Mouse (Mus musculus): ENCODE results near the gene Capzb.

Gene Capzb

DNA sequence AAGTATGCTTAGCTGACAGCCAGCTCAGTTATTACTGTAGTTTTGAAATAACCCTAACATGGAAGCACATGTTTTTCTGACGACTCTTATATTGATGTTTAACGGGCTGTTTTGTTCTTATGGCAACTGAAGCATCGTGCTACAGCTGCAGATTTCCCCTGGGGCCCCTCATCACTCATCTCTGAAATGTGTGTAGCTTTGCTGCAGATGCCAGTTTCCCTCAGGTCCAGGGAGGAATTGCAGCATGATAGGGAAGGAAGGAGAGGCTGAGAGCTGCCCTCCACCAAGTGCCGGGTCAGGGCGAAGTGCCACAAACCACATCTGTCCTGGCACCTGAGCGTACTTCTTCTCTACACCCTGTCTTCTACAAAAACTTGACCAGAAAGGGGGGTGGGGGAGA, 47.6 kb downstream of the Capzb start:
- no peak for DNase-seq

DNA sequence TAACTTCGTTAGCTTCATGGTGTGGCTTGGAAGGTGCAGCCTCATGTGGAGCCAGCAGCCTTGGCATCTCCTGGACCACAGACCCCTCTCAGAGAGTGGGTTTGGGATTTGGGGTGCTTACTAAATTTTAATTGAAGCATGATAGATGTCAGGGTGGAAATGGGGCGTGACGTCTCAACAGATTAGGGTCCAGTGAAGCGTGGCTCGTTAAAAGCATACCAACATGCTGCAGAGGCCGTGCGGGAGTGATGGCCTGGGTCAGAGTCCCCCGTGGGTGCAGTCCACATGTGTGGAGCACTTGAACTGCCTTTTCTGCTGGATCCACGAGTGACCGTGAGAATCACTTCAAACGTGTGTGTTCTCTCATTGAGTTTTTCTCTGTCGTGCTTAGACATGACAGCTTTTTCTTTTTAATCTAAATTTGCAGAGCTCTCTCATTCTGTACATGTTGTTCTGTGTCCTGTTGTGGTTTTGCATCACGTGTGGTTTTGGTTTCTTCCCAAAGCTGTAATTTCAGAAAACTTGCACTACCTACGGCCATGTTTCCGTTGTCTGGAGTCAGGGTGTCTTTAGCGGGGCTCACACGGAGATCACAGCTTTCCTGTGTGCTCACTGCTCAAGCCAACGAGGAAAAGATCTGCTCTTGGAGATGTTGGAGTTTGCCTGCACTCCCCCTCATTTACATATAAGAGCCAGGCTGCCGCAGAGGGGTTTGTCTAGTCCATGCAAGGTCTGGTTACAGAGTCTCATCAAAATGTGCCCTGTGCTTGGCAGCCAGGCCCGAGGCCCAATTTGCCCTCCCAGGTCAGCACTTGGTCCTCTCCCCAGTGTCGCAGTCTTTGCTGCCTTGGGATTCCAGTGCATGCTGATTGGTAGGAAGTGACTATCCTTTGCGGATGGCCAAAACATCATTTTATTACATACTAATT, 49.2 kb downstream of the Capzb start:
- DNase-seq, result no peak

DNA sequence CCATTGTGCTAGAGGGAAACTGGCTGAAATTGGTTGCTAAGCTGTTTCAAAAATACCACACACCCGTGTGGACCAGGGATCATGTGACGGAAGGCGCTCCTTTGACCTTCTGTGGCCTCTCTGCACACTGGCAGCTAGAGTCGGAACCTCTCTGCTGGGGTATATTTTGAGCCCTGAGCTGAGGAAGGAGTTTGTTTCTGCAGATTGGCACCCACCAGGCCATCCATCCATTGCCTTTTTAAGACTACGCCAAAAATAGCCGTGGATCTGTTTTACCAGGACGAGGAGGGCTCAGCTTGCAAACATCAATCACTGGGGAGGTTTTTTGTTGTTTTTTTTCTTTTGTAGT, 49.9 kb downstream of the Capzb start:
- no peak for DNase-seq

DNA sequence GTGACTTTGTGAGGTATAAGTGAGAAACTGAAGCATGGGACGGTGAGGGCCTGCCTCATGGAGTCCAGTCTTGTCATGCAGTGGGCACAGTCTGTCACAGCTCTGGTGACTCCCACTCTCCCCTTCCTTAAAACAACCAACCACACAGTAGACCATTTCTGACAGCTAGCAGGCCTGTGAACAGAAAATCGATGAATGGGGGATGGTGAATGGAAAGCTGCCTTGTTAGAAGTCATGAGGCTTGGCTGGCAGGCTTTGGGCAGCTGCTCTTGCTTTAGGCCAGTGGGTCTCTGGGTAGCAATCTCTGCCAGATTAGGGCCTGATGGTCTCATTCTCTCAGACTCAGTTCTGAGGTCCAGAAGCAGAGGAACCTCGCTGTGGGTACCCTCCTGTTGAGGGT, 51.5 kb downstream of the Capzb start:
- no peak for DNase-seq

DNA sequence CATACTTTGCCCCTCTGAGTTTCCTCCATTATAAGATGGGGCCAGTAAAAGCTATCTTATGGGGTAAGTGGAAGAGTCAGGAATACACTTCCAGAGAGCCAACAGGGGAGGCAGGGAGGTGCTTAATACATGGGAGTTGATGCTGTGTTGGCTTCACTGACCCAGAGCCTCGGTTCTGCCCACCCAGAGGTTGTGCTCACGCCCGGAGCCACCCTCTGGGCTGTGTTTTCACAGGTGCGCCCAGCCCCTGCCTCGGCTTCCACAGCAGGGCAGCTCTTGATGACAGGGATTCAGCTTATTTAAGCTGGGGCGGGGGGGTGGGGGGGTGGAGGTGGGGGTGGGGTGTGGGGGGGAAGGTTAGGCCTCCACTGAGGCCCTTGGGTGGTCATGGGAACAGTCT, 52.1 kb downstream of the Capzb start:
- DNase-seq, result no peak

DNA sequence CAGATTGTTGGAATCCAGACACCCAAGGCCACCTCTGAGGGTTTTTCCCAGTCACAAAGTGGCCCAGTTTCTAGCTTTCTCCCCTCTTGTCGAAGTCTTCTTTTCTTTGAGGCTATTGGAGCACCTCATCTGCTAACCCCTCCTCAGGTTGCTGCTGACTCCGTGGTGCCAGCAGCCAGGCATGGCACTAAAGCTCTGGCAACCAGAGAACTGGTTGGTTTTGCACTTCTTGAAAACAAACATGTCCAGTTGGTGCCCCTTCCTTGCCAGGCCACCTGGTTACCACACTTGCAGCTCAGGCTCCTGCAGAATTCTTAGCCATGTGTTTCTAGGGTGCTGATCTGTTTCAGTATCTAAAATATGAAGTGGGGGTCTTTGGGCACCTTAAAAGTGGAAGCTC, 52.8 kb downstream of the Capzb start:
- no peak for DNase-seq

DNA sequence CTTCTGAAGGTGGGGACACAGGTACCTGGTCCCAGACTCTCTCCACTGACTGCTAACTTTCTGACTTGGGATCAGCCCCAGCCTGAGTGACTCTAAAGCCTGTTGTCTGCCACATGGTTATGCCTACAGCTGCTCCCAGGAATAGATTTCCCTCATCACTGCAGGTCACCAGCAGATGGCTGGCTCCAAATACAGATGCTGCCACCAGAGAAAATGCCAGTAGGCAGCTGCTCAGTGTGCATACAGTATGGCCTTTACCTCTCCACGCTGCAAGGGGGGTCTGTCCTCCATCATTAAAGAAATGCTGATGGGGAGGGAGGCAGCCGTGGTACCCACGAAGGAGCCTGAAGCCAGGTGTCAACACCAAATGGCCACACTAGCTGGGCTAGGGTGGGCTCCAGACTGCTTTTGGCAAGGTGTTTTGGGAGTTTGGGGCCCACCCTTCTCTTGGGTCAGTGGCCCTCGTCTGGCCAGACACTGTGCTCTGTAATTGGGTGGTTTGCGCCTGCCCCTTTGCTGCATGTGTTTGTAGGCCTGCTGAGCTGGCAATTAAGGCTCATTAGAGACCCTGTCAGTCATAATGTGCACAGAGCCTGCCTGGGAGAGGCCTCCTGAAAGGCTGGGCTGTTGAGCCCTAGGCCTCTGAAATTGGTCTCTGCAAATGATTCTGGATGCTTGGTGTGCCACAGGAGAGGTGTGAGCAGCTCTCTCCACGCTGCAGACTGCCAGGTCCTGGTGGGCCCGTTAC, 53.6 kb downstream of the Capzb start:
- no peak for DNase-seq

DNA sequence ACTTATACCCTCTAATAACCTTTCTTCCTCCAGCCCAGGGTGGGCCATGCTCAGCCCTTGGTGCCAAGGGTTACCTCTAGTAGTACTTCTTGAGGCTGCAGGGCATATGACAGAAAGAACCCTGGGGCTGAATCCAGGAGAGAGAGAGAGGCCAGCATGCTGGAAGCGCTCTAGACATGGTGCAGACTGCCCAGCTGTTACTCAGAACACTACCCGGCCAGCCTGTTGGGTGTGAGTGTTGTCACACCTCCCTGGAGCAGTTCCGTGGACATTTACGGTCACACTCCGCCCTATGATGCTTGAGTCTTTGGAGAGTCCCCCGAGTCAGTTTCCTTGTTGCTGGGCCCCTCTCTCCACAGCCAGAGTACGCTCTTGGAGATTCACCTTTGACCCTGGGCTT, 55.3 kb downstream of the Capzb start:
- DNase-seq, result no peak

DNA sequence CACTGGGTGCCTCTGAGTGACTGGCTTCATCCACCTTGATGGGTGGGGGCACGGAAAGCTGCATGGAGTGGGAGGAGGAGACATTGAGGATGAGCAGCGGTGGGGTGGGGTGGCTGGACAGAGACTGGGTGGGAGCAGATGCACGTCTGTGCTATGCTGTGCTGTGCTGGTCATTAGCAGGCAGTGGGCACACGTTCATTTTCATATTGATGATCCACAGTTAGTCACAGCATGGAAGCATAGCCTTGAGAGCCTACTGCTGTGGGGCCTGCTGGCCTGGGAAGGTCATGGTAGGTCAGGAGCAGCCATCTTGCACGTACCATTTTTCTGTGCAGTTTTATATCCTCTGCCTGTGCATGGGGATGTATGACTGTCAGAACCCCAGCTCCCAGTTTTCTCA, 56.0 kb downstream of the Capzb start:
- no peak for DNase-seq

DNA sequence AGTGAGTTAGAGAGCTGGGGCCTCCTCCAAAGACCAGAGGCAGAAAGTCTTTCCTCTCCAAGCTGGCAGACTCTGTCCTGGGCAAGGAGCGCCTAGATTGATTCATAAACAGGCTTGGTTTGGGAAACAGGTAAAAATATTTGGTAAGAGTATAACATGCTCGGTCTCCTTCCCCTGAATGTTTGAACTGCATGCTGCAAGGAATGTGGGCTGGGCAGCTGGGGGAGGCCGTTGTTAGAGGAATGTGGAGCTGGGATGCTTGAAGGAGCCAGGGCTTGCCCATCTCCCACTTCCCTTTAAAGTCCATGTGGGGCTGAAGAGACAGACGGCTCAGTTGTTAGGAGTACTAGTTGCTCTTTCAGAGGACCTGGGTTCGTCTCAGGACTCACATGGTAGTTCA, 57.3 kb downstream of the Capzb start:
- peak; percentile 59 for DNase-seq

DNA sequence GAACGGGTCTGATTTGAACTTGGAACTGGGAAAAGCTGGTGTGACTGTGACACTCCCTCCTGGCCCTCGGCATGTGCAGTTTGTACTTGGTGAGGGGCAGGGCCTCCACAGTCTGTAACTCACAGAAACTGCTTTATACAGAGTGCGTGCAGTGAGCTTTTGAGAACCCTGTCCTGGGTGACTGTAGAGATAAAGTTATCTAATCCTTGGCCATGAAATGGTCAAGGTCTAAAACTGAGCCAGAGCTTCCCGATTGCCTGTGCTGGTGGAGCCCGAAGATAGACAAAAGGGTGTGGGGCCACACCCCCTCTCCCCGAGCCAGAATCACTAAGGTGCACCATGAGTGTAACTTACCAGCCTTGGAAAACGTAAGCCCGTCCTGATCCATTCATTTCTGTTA, 58.2 kb downstream of the Capzb start:
- DNase-seq, result no peak

DNA sequence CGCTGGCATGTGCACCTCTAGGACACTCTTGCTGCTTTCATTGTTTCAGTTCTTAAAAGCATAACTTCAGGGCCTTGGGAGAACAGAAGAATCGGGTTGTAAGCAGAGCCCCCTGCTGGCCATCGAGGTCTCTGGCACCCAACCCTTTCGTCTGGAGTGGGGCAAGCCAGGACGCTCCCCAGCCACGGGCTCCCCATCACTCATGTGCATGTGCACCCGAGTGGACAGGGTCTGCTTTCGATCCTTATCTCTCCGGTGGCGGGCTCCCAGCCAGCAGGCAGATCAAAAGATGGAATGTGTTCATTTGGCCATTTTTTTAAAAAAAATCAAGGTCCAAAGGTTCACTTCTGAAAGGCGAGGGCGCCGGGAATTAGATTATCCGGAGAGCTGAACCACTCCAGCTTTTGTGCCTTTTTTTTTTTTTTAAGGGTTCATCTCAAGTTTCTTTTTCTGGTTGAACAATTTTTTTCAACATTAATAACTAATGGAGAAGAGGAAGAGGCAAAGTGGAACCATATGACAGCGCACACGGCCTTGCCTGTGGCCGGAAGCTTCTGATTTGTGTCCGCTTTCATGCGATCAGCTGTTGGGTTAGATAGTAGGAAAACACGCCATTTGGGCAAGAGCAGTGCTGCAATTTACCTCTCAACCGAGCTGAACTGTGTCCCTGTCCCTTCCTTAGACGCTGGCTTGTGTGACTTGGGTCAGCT, 59.5 kb downstream of the Capzb start:
- peak; percentile 92 for DNase-seq

DNA sequence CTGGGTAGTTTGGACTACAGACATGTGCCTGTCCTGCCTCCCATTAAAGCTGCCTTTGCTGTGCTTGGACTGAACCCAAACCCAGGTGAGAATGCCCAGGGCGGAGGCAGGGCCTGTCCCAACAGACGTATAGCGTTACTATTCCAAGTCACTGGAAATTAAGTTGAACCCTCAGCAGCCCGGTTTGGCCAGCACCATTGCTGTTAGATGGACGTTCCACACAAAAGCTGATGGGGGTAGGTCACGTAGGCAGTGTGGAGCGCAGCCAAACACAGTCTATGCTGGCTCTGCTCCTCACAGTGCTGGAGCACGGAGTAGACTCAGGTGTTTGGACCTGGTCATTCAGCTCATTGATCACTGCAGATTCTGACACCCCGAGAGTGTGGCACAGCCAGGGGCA, 60.5 kb downstream of the Capzb start:
- DNase-seq, result no peak

DNA sequence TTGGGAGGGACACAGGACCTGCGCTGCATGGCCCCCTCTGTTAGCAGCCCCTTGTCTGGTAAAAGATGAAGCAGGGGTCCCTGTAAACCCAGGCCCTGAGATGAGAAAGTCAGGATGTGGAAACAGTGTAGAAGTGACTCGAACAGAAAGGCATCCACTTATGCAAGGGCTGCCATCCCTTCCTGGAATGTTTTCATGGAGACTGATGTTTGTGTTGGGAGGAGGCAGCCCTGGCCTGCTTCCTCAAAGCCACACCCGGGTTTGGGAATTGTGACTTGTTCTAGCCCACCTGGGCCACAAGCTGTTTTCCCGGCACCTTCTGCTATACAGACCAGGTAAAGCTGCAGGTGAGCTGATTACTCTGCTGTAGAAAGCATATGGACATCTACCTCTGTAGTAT, 63.4 kb downstream of the Capzb start:
- DNase-seq, result peak; percentile 71

DNA sequence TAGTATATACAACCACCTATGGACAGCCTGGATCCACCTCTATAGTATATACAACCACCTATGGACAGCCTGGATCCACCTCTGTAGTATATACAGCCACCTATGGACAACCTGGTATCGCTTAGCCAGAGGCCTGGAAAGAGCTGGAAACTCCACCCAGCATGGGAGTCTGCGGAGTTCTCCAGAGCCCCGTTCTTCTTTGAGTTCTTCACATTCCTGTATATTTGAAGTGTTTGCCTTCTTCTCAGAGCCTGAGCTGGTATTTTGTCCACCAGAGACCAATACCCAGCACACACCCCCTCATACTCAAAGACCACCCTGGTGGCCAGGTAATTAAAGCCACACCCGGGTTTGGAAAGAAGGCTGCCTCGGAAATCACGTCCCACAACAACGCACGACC, 64.0 kb downstream of the Capzb start:
- DNase-seq, result peak; percentile 48

DNA sequence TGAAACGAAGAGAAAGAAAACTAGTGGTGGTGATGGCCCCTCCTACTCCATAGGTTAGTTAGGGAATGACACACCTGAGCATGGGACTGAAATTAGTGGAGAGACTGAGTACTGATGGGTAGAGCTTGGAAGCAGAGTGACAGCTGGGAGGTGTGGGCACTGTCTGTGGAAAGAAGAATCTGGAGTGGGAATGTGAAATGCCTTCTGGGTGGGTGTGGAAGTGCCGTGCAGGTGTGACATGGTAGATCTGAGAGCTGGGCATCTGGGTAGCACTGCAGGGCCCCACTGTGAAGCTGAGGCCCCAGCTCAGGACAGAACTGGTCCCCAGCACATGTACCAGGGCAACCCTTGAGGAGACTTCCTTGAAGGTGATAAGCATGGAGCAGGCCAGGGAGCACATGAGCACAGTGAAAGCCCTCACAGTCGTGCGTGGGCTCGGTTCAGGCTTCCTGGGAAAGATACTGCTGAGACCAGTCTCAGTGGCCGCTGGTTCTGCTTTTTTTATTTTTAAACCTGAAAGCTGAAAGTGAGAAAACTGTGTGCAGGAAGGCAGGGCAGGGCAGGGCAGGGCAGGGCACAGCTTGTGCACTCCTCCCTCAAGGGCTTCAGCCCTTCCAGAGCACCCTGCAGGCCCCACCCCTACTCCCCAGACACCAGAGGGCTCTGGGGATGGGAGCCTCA, 66.1 kb downstream of the Capzb start:
- DNase-seq, result peak; percentile 43

DNA sequence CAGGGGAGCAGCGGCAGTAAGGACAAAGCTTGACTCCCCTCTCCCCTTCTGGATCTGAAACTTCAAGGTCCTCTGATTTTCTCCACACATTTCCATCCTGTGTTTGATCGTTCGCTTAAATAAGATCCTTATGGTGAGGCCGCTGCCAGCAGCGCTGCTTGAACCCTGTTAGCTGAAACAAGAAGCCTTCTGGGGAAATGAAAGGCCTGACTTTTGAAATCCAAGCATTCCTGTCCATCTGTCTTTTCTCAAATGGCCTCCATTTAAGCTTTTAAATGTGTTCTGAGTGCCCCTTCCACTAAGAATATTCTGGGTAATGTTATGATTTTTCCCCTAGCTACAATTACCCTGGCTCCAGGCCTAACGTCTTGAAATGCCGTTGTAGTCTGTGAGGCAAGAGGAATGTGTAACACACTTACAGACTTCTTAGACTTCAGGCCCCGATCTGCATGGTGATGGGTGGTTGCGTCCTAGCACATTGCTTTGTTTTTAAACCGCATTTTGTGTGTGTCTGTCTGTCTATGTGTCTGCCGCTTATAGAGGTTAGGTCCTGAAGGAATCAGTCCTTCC, 66.7 kb downstream of the Capzb start:
- peak; percentile 49 for DNase-seq

DNA sequence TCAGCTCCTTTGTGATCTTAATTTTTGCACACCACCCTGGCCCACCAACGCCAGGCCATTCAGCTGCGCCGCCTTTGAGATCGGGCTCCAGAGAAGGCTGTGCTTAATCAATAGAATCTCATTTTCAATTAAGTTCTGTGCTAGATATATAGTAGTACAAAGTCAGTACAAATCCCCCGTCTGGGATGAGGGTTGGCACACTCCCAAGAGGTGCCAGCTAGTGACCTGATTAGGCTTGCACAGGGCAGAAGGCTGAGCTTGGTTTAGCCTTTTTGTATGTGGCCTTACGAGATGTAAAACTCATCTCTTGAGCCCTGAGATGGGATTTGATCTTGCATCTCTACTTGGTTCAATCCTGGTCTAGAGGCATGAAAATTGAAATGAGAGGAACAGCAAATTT, 70.3 kb downstream of the Capzb start:
- DNase-seq, result no peak

DNA sequence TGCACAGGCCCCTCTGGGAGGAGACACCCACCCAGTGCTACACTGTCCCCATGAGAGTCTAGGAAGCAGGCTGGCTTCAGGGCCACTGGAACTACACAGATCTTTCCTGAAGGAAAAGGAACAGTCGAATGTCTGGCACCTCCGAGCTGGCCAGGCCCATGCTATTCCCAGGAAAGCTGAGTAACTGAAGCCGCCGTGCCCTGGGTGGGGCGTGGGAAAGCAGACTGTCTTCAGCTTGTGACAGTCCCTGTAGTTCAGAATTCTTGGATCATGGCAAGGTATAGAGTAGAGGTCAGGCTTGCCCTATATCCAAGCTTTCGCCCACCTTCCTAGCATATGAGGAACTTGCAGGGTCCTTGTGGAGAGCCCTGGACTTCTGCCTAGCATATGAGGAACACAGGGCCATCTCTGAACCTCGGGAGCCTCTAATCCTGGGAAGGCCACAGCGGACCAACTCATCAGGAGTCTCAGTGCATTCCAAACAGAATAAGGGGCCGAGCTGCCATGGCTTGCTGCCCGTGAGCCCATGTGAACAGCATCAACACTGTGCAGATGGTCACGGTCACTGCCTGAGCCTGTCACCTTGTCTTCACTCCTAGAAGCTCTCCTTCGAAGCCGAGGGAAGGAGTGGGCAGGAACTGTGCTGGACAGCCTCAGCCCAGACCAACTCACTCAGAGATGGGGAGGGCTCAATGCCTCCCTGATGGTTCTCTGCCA, 73.2 kb downstream of the Capzb start:
- DNase-seq, result no peak

DNA sequence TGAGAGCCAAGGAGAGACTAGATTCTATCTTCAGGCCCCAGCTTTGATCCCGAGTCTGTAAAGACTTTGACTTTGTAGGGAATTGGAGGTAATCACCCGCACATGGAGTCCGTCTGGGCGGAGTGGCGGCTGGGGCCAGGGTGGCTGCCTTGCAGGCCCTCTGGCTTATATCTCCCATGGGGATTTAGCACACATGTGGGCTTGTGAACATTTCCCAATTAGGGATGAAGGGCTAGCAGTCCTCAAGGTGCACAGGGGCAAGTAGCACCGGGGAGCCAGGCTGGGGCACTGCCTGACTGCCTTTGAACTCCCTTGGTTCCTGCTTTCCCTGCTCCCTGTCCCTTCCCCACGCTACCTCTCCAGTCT, 73.8 kb downstream of the Capzb start:
- no peak for DNase-seq

DNA sequence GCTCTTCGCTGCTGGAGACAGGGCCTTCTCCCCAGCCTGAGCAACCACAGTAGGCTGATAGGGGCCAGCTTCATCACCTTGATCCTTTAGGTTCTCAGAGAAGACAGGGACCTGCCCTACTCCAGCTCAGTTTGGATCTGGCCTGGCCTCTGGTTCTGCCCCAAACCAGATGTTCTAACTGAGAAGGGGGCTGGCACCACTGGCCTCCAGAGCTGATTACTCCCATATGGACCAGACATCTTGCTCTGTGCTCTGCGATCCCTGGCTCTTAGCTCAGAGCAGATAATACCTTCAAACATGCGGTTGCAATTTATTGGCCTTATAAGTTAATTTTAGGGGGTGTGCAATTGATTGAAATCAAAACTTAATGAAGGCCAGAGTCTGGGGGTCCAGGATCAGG, 74.6 kb downstream of the Capzb start:
- no peak for DNase-seq

DNA sequence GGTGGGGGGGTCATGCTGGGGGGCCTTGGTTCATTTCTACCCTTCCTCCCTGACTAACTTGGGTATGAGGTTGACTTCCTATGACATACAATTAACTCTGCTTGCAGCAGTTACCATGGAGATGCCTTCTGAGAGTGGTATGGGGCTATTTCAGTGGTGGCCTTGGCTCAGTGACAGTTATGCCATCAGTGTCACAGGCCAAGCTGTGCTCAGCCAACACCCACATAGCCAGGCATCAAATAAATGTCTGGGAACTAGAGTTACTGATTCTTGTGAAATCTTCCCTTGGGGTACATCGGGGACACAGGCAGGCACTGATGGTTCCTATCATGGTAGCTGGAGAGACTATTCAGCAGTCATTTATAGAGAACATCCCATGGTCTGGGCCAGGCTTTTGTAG, 75.5 kb downstream of the Capzb start:
- DNase-seq, result no peak
